Mouse (Mus musculus): ENCODE results near the gene Sowahc. TPM values are rescaled to one million over a fixed set of nuclear protein-coding genes. Genes with fewer than 3 reads are reported as not detected.

The Sowahc gene
- total and polyA plus RNA-seq, 3 experiments, result not detected

DNA sequence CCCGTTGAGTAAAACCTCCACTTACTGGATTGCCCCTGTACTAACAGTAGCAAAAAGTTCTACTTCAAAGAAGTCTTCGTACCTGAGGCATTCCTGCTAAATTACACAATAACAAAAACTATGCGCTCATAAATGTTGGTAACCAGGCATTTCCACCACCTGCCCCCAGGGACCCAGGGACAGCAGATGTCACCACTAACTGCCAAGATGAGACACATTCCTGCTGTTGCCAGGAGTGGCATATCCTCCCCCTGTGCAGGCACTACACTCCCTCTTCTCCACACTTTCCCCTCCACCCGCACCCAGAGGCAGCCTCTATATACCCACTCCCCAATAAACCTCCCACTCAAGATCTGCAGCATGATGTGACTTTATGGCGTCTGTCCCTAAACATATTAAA lies 26.9 kb upstream of the Sowahc start:
- TF ChIP-seq GABPA (IDR thresholded peaks at IDR 0.05; ENCODE audit: low read depth, low read length), result no peak
- TF ChIP-seq ETS1 (IDR thresholded peaks at IDR 0.05; ENCODE audit: low read depth, low read length), result no peak

DNA sequence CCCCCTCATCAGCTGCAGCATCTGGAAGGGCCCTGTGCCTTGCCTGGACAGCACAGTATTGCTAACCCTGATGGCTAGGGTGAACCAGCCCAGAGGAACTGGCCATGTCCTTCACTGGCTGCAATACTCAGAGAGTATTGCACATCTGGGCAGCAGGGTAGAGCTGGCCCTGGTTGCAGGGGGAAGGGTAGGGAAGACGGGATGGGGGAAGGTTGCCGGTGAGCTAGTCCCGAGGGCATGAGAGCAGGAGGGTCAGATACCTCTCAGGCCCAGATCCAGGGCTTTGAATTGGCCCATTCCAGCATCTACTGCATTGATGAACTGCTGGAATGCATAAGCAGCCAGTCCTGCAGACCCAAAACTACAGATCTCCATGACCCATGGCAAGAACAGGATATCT lies 25.0 kb upstream of the Sowahc start:
- Histone ChIP-seq H3K9me3 (replicated peaks; ENCODE audit: insufficient read depth, low read length) (no peaks in the 10 kb centered on the region), H3K4me1 (ENCODE audit: control insufficient read depth in 1 of 2, insufficient read depth in 2 of 2, low read length in 2 of 2) (no peaks in the 10 kb centered on the region), H3K27me3 (ENCODE audit: control insufficient read depth in 1 of 2, insufficient read depth in 2 of 2, low read length in 2 of 2) (peaks cover 12% of the 10 kb centered on the region in 2 experiments), H3K27ac (ENCODE audit: control insufficient read depth, low read depth, low read length) (no peak overlapping the region), H3K79me2 (ENCODE audit: control insufficient read depth, insufficient read depth, low read length, poor library complexity) (no peaks in the 10 kb centered on the region), H3K36me3 (ENCODE audit: control insufficient read depth in 1 of 2, insufficient read depth in 2 of 2, low read length in 2 of 2) (no peaks in the 10 kb centered on the region), H3K4me3 (ENCODE audit: control insufficient read depth in 1 of 2, insufficient read depth in 1 of 2, low read depth in 2 of 2, low read length in 2 of 2) (no peak overlapping the region), H3K9ac (ENCODE audit: control insufficient read depth, low read depth, low read length, poor library complexity, severe bottlenecking) (no peak overlapping the region)
- TF ChIP-seq CHD1 (IDR thresholded peaks at IDR 0.05; ENCODE audit: low read depth, low read length) (no peak), E2F4 (IDR thresholded peaks at IDR 0.05; ENCODE audit: borderline replicate concordance, low read depth, low read length) (no peak), SMC3 (IDR thresholded peaks at IDR 0.05; ENCODE audit: low read depth, low read length) (no peak), JUND (IDR thresholded peaks at IDR 0.05; ENCODE audit: low read depth, low read length) (no peak), POLR2AphosphoS2 (IDR thresholded peaks at IDR 0.05; ENCODE audit: low read length) (no peak), TCF12 (IDR thresholded peaks at IDR 0.05; ENCODE audit: low read depth, low read length) (no peak), GATA1 (IDR thresholded peaks at IDR 0.05; ENCODE audit: low read depth, low read length) (no peak), EP300 (IDR thresholded peaks at IDR 0.05; ENCODE audit: low read depth in 1 of 2, low read length in 2 of 2) (no peak)
- DNase-seq (ENCODE audit: low read depth, low spot score), result no peak

More for the DNA sequence above, 26.9 kb upstream of the Sowahc start:
- Histone ChIP-seq H3K9ac (ENCODE audit: control insufficient read depth, low read depth, low read length, poor library complexity, severe bottlenecking) (no peak overlapping the region), H3K4me3 (ENCODE audit: control insufficient read depth in 1 of 2, insufficient read depth in 1 of 2, low read depth in 2 of 2, low read length in 2 of 2) (no peak overlapping the region), H3K79me2 (ENCODE audit: control insufficient read depth, insufficient read depth, low read length, poor library complexity) (no peaks in the 10 kb centered on the region), H3K27ac (ENCODE audit: control insufficient read depth, low read depth, low read length) (no peak overlapping the region), H3K36me3 (ENCODE audit: control insufficient read depth in 1 of 2, insufficient read depth in 2 of 2, low read length in 2 of 2) (no peaks in the 10 kb centered on the region), H3K27me3 (ENCODE audit: control insufficient read depth in 1 of 2, insufficient read depth in 2 of 2, low read length in 2 of 2) (peaks cover 15% of the 10 kb centered on the region in 2 experiments), H3K4me1 (ENCODE audit: control insufficient read depth in 1 of 2, insufficient read depth in 2 of 2, low read length in 2 of 2) (no peaks in the 10 kb centered on the region), H3K9me3 (replicated peaks; ENCODE audit: insufficient read depth, low read length) (no peaks in the 10 kb centered on the region)
- DNase-seq (ENCODE audit: low read depth, low spot score), result no peak

DNA sequence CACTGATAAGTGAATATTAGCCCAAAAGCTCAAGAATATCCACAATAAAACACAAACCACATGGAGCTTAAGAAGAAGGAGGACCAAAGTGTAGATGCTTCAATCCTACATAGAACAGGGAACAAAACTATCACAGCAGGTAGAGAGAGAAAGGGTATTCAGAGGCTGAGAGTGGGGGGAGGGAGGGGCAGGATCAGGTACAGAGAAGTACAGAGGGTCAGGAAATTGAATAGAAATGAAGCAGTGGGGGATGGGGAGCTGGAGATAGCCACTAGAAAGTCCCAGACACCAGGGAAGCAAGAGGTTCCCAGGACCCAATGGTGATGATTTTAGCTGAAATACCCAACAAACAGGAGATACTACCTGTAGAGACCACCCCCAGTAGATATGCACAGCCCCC lies 21.7 kb upstream of the Sowahc start:
- H3K27ac ChIP-seq (ENCODE audit: control insufficient read depth, low read depth, low read length), result no peak overlapping the region
- no peak overlapping the region for H3K9ac ChIP-seq (ENCODE audit: control insufficient read depth, low read depth, low read length, poor library complexity, severe bottlenecking)
- no peaks in the 10 kb centered on the region for H3K36me3 ChIP-seq (ENCODE audit: control insufficient read depth in 1 of 2, insufficient read depth in 2 of 2, low read length in 2 of 2)
- TF ChIP-seq MAZ (IDR thresholded peaks at IDR 0.05; ENCODE audit: low read depth, low read length) (no peak), TCF12 (IDR thresholded peaks at IDR 0.05; ENCODE audit: low read depth, low read length) (no peak), TBP (IDR thresholded peaks at IDR 0.05; ENCODE audit: low read depth, low read length) (no peak), ZC3H11A (IDR thresholded peaks at IDR 0.05; ENCODE audit: low read depth, low read length) (no peak), MEF2A (IDR thresholded peaks at IDR 0.05; ENCODE audit: extremely low read depth, insufficient replicate concordance, low read depth, low read length, poor library complexity, severe bottlenecking) (no peak), SIN3A (IDR thresholded peaks at IDR 0.05; ENCODE audit: low read length) (no peak), ZNF384 (IDR thresholded peaks at IDR 0.05; ENCODE audit: low read depth, low read length) (no peak), TAL1 (IDR thresholded peaks at IDR 0.05; ENCODE audit: low read length) (no peak), CHD2 (IDR thresholded peaks at IDR 0.05; ENCODE audit: low read length) (no peak), POLR2A (IDR thresholded peaks at IDR 0.05; ENCODE audit: control insufficient read depth in 1 of 2, insufficient read depth in 1 of 2, low read depth in 1 of 2, low read length in 2 of 2, poor library complexity in 1 of 2) (no peak), UBTF (IDR thresholded peaks at IDR 0.05; ENCODE audit: borderline replicate concordance, insufficient read depth, low read depth, low read length) (no peak), HCFC1 (IDR thresholded peaks at IDR 0.05; ENCODE audit: low read depth, low read length) (no peak), E2F4 (IDR thresholded peaks at IDR 0.05; ENCODE audit: borderline replicate concordance, low read depth, low read length) (no peak), CHD1 (IDR thresholded peaks at IDR 0.05; ENCODE audit: low read depth, low read length) (no peak), USF1 (IDR thresholded peaks at IDR 0.05; ENCODE audit: low read depth, low read length) (no peak), NRF1 (IDR thresholded peaks at IDR 0.05; ENCODE audit: insufficient read depth, low read depth, low read length, poor library complexity, severe bottlenecking) (no peak), GABPA (IDR thresholded peaks at IDR 0.05; ENCODE audit: low read depth, low read length) (no peak), ZMIZ1 (IDR thresholded peaks at IDR 0.05; ENCODE audit: low read depth, low read length) (no peak)
- H3K4me3 ChIP-seq (ENCODE audit: control insufficient read depth in 1 of 2, insufficient read depth in 1 of 2, low read depth in 2 of 2, low read length in 2 of 2), result no peak overlapping the region
- no peaks in the 10 kb centered on the region for H3K9me3 ChIP-seq (replicated peaks; ENCODE audit: insufficient read depth, low read length)
- no peaks in the 10 kb centered on the region for H3K4me1 ChIP-seq (ENCODE audit: control insufficient read depth in 1 of 2, insufficient read depth in 2 of 2, low read length in 2 of 2)
- no peaks in the 10 kb centered on the region for H3K79me2 ChIP-seq (ENCODE audit: control insufficient read depth, insufficient read depth, low read length, poor library complexity)
- H3K27me3 ChIP-seq (ENCODE audit: control insufficient read depth in 1 of 2, insufficient read depth in 2 of 2, low read length in 2 of 2), result peaks cover 0 to 4% of the 10 kb centered on the region in 2 experiments; a peak in 3 of 4 replicates
- no peak for DNase-seq (ENCODE audit: low read depth, low spot score)
